Mouse (Mus musculus) CH12.LX (cell line): ENCODE results near the gene Gm26566. TPM values are rescaled to one million over a fixed set of nuclear protein-coding genes. Genes with fewer than 3 reads are reported as not detected.
A peak's percentile ranks its signal among the peaks of the same experiment; 100 is the strongest.
"Not testable (repeated sequence)": the region's sequence is repeated elsewhere in the genome, so short reads cannot be mapped to it uniquely, and the experiment has no call there.

Experiments
- DNase-seq: peaks from one replicate; pipeline ENCODE4 v3.0.0-alpha.2; 2013; ENCODE audit errors: extremely low read depth
- H3K27ac ChIP-seq: 2 replicates; pipeline ENCODE4 v1.5.1; 2012; ENCODE audit warnings: low read depth, mild to moderate bottlenecking, control low read depth, moderate library complexity; ENCODE audit not compliant: insufficient read depth
- H3K27me3 ChIP-seq: replicated peaks from 2 replicates; pipeline ENCODE3; 2012; ENCODE audit warnings: inconsistent platforms
- H3K36me3 ChIP-seq, 2 experiments: replicated peaks in 1 of 2; 2 replicates each; pipeline versions ENCODE3 to v1.6.1; 2012; ENCODE audit warnings: inconsistent platforms in 1 of 2, low read length in 1 of 2, mild to moderate bottlenecking in 1 of 2, mixed read lengths in 1 of 2, moderate library complexity in 1 of 2; ENCODE audit not compliant: control insufficient read depth in 1 of 2, insufficient read depth in 1 of 2
- H3K4me1 ChIP-seq, 2 experiments: 2 replicates each; pipeline ENCODE4 v1.6.1; 2012; ENCODE audit warnings: inconsistent platforms in 1 of 2, moderate library complexity in 1 of 2; ENCODE audit not compliant: insufficient read depth in 2 of 2, control insufficient read depth in 1 of 2
- H3K4me2 ChIP-seq: 2 replicates; pipeline ENCODE4 v1.6.1; 2012; ENCODE audit warnings: low read depth, mild to moderate bottlenecking, control low read depth; ENCODE audit not compliant: poor library complexity, insufficient read depth, severe bottlenecking
- H3K4me3 ChIP-seq, 3 experiments: fragments of 150-350 bp in 1 of 3; sonication (generic) in 1 of 3; replicated peaks in 1 of 3; 2 replicates each; pipeline versions ENCODE3 to v1.5.1; 2011 to 2012; ENCODE audit warnings: low read depth in 2 of 3, low read length in 2 of 3, mild to moderate bottlenecking in 2 of 3, moderate library complexity in 2 of 3, control low read depth in 1 of 3, improper control_type of control experiment in 1 of 3, inconsistent platforms in 1 of 3, mixed read lengths in 1 of 3; ENCODE audit not compliant: poor library complexity in 1 of 3
- H3K79me2 ChIP-seq: replicated peaks from 2 replicates; pipeline ENCODE4 v1.6.1; 2012; ENCODE audit warnings: mild to moderate bottlenecking, moderate library complexity; ENCODE audit not compliant: control insufficient read depth, poor library complexity, insufficient read depth, severe bottlenecking; ENCODE audit errors: extremely low read depth
- H3K9ac ChIP-seq: 2 replicates; pipeline ENCODE4 v1.6.1; 2012; ENCODE audit warnings: low read depth, mild to moderate bottlenecking, control low read depth, moderate library complexity; ENCODE audit not compliant: insufficient read depth
- H3K9me3 ChIP-seq: replicated peaks from 2 replicates; pipeline ENCODE3; 2012; ENCODE audit warnings: low read length, inconsistent platforms, mixed read lengths
- BHLHE40 ChIP-seq: IDR thresholded peaks from 2 replicates; pipeline ENCODE4 v1.6.1; 2011; ENCODE audit warnings: mild to moderate bottlenecking, low read depth, low read length, improper control_type of control experiment
- CTCF ChIP-seq, 2 experiments: IDR thresholded peaks in 1 of 2; conservative IDR thresholded peaks in 1 of 2; 2 replicates each; pipeline ENCODE4 v1.5.1; 2011 to 2012; ENCODE audit warnings: low read depth in 2 of 2, low read length in 2 of 2, improper control_type of control experiment in 1 of 2, inconsistent platforms in 1 of 2, mild to moderate bottlenecking in 1 of 2, moderate library complexity in 1 of 2
- ELF1 ChIP-seq: IDR thresholded peaks from 2 replicates; pipeline ENCODE4 v1.6.1; 2014; ENCODE audit warnings: low read depth, mild to moderate bottlenecking, inconsistent platforms, low read length, improper control_type of control experiment
- MEF2A ChIP-seq: IDR thresholded peaks from 2 replicates; pipeline ENCODE4 v1.6.1; 2014; ENCODE audit warnings: low read depth, mild to moderate bottlenecking, inconsistent platforms, low read length, improper control_type of control experiment, borderline replicate concordance
- MXI1 ChIP-seq: IDR thresholded peaks from 2 replicates; pipeline ENCODE4 v1.6.1; 2011; ENCODE audit warnings: mild to moderate bottlenecking, low read depth, low read length, improper control_type of control experiment
- POLR2A ChIP-seq: IDR thresholded peaks from 2 replicates; pipeline ENCODE4 v1.6.1; 2011; ENCODE audit warnings: low read depth, mild to moderate bottlenecking, improper control_type of control experiment, low read length
- RAD21 ChIP-seq: IDR thresholded peaks from 2 replicates; pipeline ENCODE4 v1.6.1; 2011; ENCODE audit warnings: low read depth, mild to moderate bottlenecking, low read length, improper control_type of control experiment, moderate library complexity
- SIN3A ChIP-seq: IDR thresholded peaks from 2 replicates; pipeline ENCODE4 v1.6.1; 2012; ENCODE audit warnings: low read length, improper control_type of control experiment, inconsistent platforms
- SMC3 ChIP-seq: IDR thresholded peaks from 2 replicates; pipeline ENCODE4 v1.6.1; 2011; ENCODE audit warnings: low read depth, low read length, improper control_type of control experiment
- ZMIZ1 ChIP-seq: IDR thresholded peaks from 2 replicates; pipeline ENCODE4 v1.6.1; 2012; ENCODE audit warnings: low read depth, mild to moderate bottlenecking, inconsistent platforms, low read length, improper control_type of control experiment
- dilution Hi-C: fragments of 300-500 bp; cut with MboI; formaldehyde crosslinking; loops from 2 replicates; pipeline ENCODE4 v1.14.3; 2020; ENCODE audit warnings: low sequenced_read_pairs; ENCODE audit not compliant: extremely low pct_unique_long_range_greater_than_20kb, extremely low pct_ligation_motif_present
- in situ Hi-C: fragments of 300-500 bp; cut with MboI; formaldehyde crosslinking; loops from 3 replicates; pipeline ENCODE4 v1.14.3; 2019; ENCODE audit warnings: low sequenced_read_pairs, low pct_ligation_motif_present, low pct_unique_long_range_greater_than_20kb, mixed read lengths
- polyA plus RNA-seq: library from polyadenylated mRNA; unstranded; fragments of >175 nt; gene quantifications from 2 replicates; pipeline ENCODE4 v1.2.1, GENCODE M21; 2012; ENCODE audit warnings: low read depth; ENCODE audit not compliant: insufficient read length
- total RNA-seq, 2 experiments: library from RNA; depleted of rRNA; stranded (reverse); fragments of 300-350 nt in 1 of 2; fragments of >200 nt in 1 of 2; gene quantifications; 2 replicates each; pipeline ENCODE4 v1.2.3; 2012 to 2014

Gm26566 gene
- total and polyA plus RNA-seq, 3 experiments, result 0.49 to 11.9 TPM; not detected in 1

DNA sequence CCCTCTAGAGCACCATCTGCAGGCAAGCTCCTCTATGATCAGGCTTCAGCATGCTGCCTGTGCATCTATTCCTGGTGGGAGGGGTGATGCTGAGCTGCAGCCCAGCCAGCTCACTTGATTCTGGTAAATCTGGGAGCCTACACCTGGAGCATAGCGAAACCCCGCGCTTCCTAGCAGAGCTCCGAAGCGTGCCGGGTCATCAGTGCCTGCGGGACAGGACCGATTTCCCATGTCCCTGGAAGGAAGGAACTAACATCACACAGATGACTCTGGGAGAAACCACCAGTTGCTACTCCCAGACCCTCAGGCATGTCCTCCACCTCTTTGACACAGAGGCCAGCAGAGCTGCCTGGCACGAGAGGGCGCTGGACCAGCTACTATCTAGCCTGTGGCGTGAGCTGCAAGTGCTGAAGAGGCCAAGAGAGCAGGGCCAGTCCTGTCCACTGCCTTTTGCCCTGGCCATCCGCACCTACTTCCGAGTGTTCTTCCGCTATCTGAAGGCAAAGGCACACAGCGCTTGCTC lies 33.3 kb downstream of the Gm26566 start, which contains the start of gene Gm13271:
Gene Gm13271, plus strand, starts transcription at position 51 of the 523 bp plus-strand sequence.
- H3K27me3 ChIP-seq, result peaks cover 17% of the 10 kb centered on the region
- H3K27ac ChIP-seq, in situ Hi-C loops, H3K4me2 ChIP-seq, H3K9me3 ChIP-seq, dilution Hi-C loops, DNase-seq, H3K79me2 ChIP-seq, H3K36me3 ChIP-seq, H3K9ac ChIP-seq, H3K4me3 ChIP-seq, H3K4me1 ChIP-seq: not testable (repeated sequence)
- TF ChIP-seq CTCF (conservative IDR thresholded peaks at IDR 0.05 in 1 of 2, IDR thresholded peaks at IDR 0.05 in 1 of 2; ENCODE audit: low read depth in 2 of 2, low read length in 2 of 2), result peak in 1 of 2 experiments; percentile 29; a peak in 2 of 4 replicates
- TF ChIP-seq SMC3, result peak; percentile 6; the same call in 1 of the 2 replicates

DNA sequence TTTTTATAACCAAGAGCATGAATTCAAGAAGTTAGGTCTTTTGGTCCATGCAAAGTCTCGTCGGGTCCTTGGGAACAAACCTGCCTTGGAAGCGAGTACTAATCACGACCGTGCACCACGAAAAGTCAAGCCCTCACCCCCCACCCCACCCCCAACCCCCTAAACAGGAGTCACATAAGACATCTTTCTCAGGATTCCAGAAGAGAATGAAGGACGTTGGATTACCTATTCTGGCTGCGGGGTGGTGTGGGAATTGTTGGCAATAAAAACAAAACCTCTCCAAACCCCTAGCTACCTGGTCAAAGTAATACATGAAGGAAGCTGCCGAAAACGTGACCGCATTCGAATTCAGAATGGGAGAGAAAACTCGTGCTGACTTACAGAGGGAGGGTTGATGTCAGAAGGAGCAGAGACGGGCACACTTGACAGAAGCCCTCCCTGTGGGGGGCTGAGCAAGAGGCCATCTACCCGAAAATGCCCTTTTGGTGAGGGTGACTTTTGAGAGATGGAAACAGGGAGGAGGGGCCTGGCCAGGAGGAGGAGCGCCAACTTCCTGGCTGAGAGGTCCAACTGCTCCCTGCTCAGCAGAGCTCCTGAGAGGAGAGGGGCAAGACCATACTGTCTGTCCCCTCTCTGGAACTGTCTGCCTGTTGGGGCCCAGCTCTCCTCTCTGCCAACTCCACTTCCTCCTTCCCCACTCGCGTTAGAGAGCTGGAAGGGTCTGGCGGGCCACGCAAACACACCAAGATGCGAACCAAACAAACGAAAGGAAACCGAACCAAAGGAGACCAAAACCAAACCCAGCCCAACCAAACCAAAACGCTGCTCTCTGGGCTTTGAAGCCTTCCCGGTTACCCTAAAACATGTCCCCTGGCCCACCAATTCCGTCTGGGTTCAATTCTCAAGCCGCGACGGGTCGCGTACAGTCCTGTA lies 35.2 kb downstream of the Gm26566 start:
- Histone ChIP-seq H3K27ac (peak overlapping the region; percentile 53), H3K9ac (peak overlapping the region; percentile 78; the same call in 1 of the 2 replicates), H3K4me2 (peak overlapping the region; percentile 96), H3K27me3 (peaks cover 14% of the 10 kb centered on the region), H3K4me3 (peak overlapping the region; percentile 51 to 63 (median 59))
- H3K79me2 ChIP-seq, H3K36me3 ChIP-seq, in situ Hi-C loops, H3K9me3 ChIP-seq, dilution Hi-C loops, H3K4me1 ChIP-seq: not testable (repeated sequence)
- DNase-seq, result peak; percentile 13
- TF ChIP-seq SIN3A (0 out of 2 replicates have a peak, but pooled peaks have one; percentile 35), BHLHE40 (peak; percentile 48), POLR2A (peak; percentile 39; the same call in 1 of the 2 replicates), ZMIZ1 (peak; percentile 26; the same call in 1 of the 2 replicates)

DNA sequence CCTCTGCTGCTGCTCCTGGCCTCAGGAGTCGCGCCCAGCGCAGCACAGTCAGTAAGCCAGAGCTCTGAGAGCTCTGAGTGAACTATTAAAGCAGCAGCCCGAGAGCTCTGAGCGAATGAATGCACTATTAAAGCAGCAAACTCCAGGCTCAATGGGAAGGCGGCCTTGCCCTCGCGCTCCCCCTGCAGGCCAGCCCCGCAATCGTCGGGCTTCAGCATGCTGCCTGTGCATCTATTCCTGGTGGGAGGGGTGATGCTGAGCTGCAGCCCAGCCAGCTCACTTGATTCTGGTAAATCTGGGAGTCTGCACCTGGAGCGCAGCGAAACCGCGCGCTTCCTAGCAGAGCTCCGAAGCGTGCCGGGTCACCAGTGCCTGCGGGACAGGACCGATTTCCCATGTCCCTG lies 36.0 kb downstream of the Gm26566 start:
- peak overlapping the region; percentile 53; the same call in 1 of the 2 replicates for H3K27ac ChIP-seq
- 0 out of 2 replicates have a peak, but pooled peaks have one; percentile 28 for TF ChIP-seq MXI1
- peak; percentile 6 for TF ChIP-seq RAD21
- TF ChIP-seq CTCF (conservative IDR thresholded peaks at IDR 0.05 in 1 of 2, IDR thresholded peaks at IDR 0.05 in 1 of 2; ENCODE audit: low read depth in 2 of 2, low read length in 2 of 2), result peak; percentile 26 to 60; a peak in 2 of 4 replicates
- 0 out of 2 replicates have a peak, but pooled peaks have one; percentile 20 for TF ChIP-seq MEF2A
- peak; percentile 10; the same call in 1 of the 2 replicates for TF ChIP-seq ELF1
- peak; percentile 13; the same call in 1 of the 2 replicates for TF ChIP-seq SMC3
- TF ChIP-seq, all 38 proteins: peak for 6; not testable (repeated sequence) for 32
- dilution Hi-C loops, H3K79me2 ChIP-seq, H3K4me1 ChIP-seq, H3K9ac ChIP-seq, H3K9me3 ChIP-seq, H3K4me2 ChIP-seq, in situ Hi-C loops, H3K36me3 ChIP-seq: not testable (repeated sequence)
- H3K27me3 ChIP-seq, result peaks cover 14% of the 10 kb centered on the region
- H3K4me3 ChIP-seq, result peak overlapping the region in 2 of 3 experiments; percentile 25 to 63
- DNase-seq, result peak; percentile 85

DNA sequence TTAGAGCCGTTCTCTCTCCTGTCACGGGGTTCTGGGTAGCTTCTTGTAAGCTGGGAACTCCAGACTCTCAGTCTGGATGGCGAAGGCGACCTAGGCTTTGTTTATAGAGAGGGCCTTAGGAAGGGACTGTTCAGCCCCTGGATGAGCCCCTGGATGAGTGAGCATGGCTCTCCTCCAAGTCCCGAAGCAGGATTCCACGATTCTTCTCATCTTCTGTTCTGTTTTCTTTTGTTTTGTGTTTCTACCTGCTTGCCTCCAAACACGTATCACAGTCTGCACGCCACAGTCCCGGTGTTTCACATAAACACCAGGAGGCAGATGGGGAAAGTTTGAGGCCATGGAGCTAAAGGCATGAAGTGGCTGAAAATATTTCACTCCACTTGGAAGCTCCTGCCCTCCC lies 37.1 kb downstream of the Gm26566 start:
- H3K27me3 ChIP-seq, result peaks cover 14% of the 10 kb centered on the region
- dilution Hi-C loops, in situ Hi-C loops: not testable (repeated sequence)

More for the DNA sequence above, 37.1 kb downstream of the Gm26566 start:
- H3K4me3 ChIP-seq, H3K9me3 ChIP-seq, DNase-seq, H3K36me3 ChIP-seq, H3K4me2 ChIP-seq, H3K79me2 ChIP-seq, H3K4me1 ChIP-seq, H3K9ac ChIP-seq, H3K27ac ChIP-seq: not testable (repeated sequence)
